Mouse (Mus musculus) liver, embryonic 14.5 days (tissue): ENCODE results near the gene Lrrc8b. TPM values are rescaled to one million over a fixed set of nuclear protein-coding genes. Genes with fewer than 3 reads are reported as not detected.

Experiments
- ATAC-seq: fragments of 200-750 bp; cut with Nextera tagmentation; 2 replicates; pipeline ENCODE4 v1.8.0; 2017; ENCODE audit warnings: moderate number of reproducible peaks, mild to moderate bottlenecking, moderate library complexity; ENCODE audit not compliant: insufficient read depth
- DNase-seq, 3 experiments: peaks; one replicate each; pipeline ENCODE4 v3.0.0-alpha.2; 2012 to 2013; ENCODE audit warnings: low read depth in 3 of 3, low spot score in 3 of 3
- H3K27ac ChIP-seq: fragments of 300-500 bp; sonication (generic); 2 replicates; pipeline ENCODE4 v1.5.1; 2014; ENCODE audit warnings: moderate library complexity, mild to moderate bottlenecking, control low read depth, inconsistent platforms
- H3K27me3 ChIP-seq: fragments of 300-500 bp; sonication (generic); 2 replicates; pipeline ENCODE4 v1.6.1; 2014; ENCODE audit warnings: mild to moderate bottlenecking, low read length, moderate library complexity; ENCODE audit not compliant: control insufficient read depth, insufficient read depth
- H3K36me3 ChIP-seq: fragments of 300-500 bp; sonication (generic); replicated peaks from 2 replicates; pipeline ENCODE4 v1.6.1; 2014; ENCODE audit warnings: low read depth; ENCODE audit not compliant: control insufficient read depth, insufficient read depth
- H3K4me1 ChIP-seq, 2 experiments: fragments of 200-500 bp in 1 of 2; fragments of 300-500 bp in 1 of 2; sonication (generic) in 1 of 2; replicated peaks; 2 replicates each; pipeline ENCODE4 v1.6.1; 2012 to 2014; ENCODE audit warnings: antibody characterized with exemption in 1 of 2, inconsistent platforms in 1 of 2, low read length in 1 of 2; ENCODE audit not compliant: control insufficient read depth in 2 of 2, insufficient read depth in 2 of 2
- H3K4me2 ChIP-seq: fragments of 300-500 bp; sonication (generic); 2 replicates; pipeline ENCODE4 v1.6.1; 2014; ENCODE audit warnings: low read depth, mild to moderate bottlenecking, control low read depth, moderate library complexity
- H3K4me3 ChIP-seq, 2 experiments: fragments of 200-500 bp in 1 of 2; fragments of 300-500 bp in 1 of 2; sonication (generic) in 1 of 2; 2 replicates each; pipeline ENCODE4 v1.5.1; 2012 to 2014; ENCODE audit warnings: low read depth in 2 of 2, low read length in 2 of 2, mild to moderate bottlenecking in 2 of 2, control low read depth in 1 of 2, inconsistent platforms in 1 of 2, moderate library complexity in 1 of 2; ENCODE audit not compliant: insufficient read depth in 1 of 2
- H3K9ac ChIP-seq: fragments of 300-500 bp; sonication (generic); replicated peaks from 2 replicates; pipeline ENCODE4 v1.6.1; 2014; ENCODE audit warnings: mild to moderate bottlenecking, control low read depth, moderate library complexity
- H3K9me3 ChIP-seq: fragments of 300-500 bp; sonication (generic); 2 replicates; pipeline ENCODE4 v1.6.1; 2016; ENCODE audit warnings: low read length, mixed read lengths; ENCODE audit not compliant: control insufficient read depth
- CTCF ChIP-seq: IDR thresholded peaks from 2 replicates; pipeline ENCODE4 v1.5.1; 2016; ENCODE audit warnings: antibody characterized with exemption, low read depth, control low read depth
- EP300 ChIP-seq: IDR thresholded peaks from 2 replicates; pipeline ENCODE4 v1.6.1; 2016; ENCODE audit warnings: antibody characterized with exemption, low read depth
- WGBS: fragments of 180-500 bp; shearing (Covaris S2); extraction: QIAGEN DNeasy Blood & Tissue Kit; methylation state at CpG from one replicate; pipeline ENCODE4 v1.1.7; 2014; ENCODE audit not compliant: insufficient replicate concordance; 5-methylcytosine and 5-hydroxymethylcytosine counted together
- polyA plus RNA-seq, 2 experiments: library from polyadenylated mRNA; depleted of rRNA in 1 of 2; stranded (reverse) in 1 of 2; unstranded in 1 of 2; fragments of >200 nt; fragmentation: Nextera tagmentation in 1 of 2; extraction: Ambion mirVana in 1 of 2; gene quantifications; 2 replicates each; pipeline versions ENCODE4 v1.2.1 to v1.2.3; 2012 to 2014

The Lrrc8b gene
- polyA plus RNA-seq, 2 experiments, result 3.5 to 3.8 TPM

- Histone ChIP-seq H3K4me2 (peak overlapping the region; percentile 100), H3K9ac (peak overlapping the region; percentile 97), H3K9me3 (no peaks in the 10 kb centered on the region), H3K36me3 (0 out of 2 replicates have a peak, but pooled peaks cover 4% of the 10 kb centered on the region), H3K27ac (peak overlapping the region; percentile 58), H3K4me3 (peak overlapping the region; percentile 81 to 95), H3K4me1 (peaks cover 41 to 44% of the 10 kb centered on the region in 2 experiments), H3K27me3 (no peaks in the 10 kb centered on the region)
- no peak for DNase-seq
- TF ChIP-seq EP300 (no peak), CTCF (no peak)
- WGBS, result 31% methylated on average over 9 of the region's 9 CpGs
- no peak for ATAC-seq
Observed at GRCm38 (mm10) chr5:105520442-105520965, 104.9 kb downstream of the Lrrc8b start.

DNA sequence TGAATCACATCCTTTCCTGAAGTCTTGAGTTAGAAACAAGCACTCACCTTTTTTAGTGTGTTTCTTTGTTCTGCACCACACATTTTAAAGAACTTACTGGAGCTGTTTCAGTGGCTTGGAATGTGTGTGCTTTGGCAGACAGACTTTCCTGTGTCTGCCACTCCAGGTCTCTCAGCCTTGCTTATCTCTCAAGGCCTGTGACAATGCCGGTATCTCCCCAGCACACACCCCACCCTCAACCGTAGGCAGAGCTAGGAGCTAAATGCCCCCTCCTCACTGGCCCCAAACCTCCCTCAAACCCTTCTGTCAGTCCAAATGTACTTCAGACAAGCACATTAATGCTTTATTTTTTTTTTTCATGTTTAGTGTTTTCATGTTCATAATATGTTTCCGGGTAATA lies 107.9 kb downstream of the Lrrc8b start:
- Histone ChIP-seq H3K4me2 (peak overlapping the region; percentile 72), H3K9ac (peak overlapping the region; percentile 53), H3K36me3 (peaks cover 9% of the 10 kb centered on the region; the same call in 1 of the 2 replicates), H3K27ac (peak overlapping the region; percentile 77), H3K4me1 (peaks cover 64 to 67% of the 10 kb centered on the region in 2 experiments), H3K9me3 (no peaks in the 10 kb centered on the region), H3K4me3 (peak overlapping the region; percentile 22 to 40; a peak in 3 of 4 replicates), H3K27me3 (no peaks in the 10 kb centered on the region)
- WGBS, result 8% methylated on average over 3 of the region's 3 CpGs
- TF ChIP-seq CTCF (no peak), EP300 (peak; percentile 92)
- DNase-seq, result peak; percentile 57 to 69 (median 67)
- peak; percentile 52 for ATAC-seq

DNA sequence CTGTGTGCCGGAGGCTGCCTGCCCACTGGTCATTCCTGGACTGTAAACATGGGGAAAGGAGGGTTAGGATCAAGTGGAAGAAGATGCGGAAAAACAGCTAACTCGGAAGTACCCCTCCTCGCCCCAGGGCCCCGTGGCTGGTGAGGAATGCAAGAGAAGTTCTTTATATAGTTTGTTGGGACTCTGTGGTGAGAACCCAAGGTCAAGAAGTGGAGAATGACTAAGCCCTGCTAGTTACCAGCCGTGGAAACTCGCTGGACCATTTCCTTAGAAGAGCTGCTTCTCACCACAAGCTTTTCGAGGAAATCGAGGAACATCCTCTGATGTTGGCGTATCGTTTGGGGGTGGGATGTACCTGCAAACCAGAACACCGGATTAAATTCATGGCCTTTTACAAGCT lies 109.4 kb downstream of the Lrrc8b start:
- Histone ChIP-seq H3K4me3 (no peak overlapping the region), H3K36me3 (peaks cover 9% of the 10 kb centered on the region; the same call in 1 of the 2 replicates), H3K9me3 (no peaks in the 10 kb centered on the region), H3K27ac (peak overlapping the region; percentile 77; the same call in 1 of the 2 replicates), H3K27me3 (no peaks in the 10 kb centered on the region), H3K4me1 (peaks cover 66 to 67% of the 10 kb centered on the region in 2 experiments), H3K4me2 (peak overlapping the region; percentile 72), H3K9ac (no peak overlapping the region)
- ATAC-seq (no peak), DNase-seq (no peak)
- no peak for TF ChIP-seq EP300
- TF ChIP-seq CTCF, result no peak
- 58% methylated on average over 12 of the region's 12 CpGs for WGBS

DNA sequence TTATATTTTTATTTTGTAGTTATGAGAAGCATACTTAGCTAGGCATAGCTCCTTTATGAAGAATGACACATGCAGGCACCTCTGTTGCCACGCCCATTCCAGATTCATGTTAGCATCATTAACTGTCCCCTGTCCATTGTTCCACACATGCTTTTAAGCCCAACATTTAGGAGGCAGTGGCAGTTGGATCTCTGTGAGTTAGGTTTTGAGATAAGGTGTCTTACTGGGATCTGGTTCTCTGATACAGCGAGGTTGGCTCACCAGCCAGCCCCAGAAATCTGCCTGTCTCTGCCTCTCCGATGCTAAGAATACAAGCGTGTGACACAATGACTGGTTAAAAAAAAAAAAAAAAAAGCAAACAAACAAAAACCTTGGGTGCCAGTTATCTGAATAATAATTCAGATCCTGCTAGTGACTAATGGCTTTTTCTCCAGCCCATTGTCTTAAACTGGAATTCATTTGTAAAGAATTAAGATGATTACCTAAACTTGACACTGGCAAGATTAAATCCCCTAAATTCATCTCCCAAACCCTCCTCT lies 110.6 kb downstream of the Lrrc8b start:
- TF ChIP-seq EP300 (peak; percentile 84), CTCF (no peak)
- Histone ChIP-seq H3K9me3 (no peaks in the 10 kb centered on the region), H3K36me3 (peaks cover 9% of the 10 kb centered on the region; the same call in 1 of the 2 replicates), H3K4me1 (peaks cover 62 to 63% of the 10 kb centered on the region in 2 experiments), H3K4me3 (no peak overlapping the region), H3K9ac (no peak overlapping the region), H3K27me3 (no peaks in the 10 kb centered on the region), H3K4me2 (peak overlapping the region; percentile 8; the same call in 1 of the 2 replicates), H3K27ac (no peak overlapping the region)
- ATAC-seq (peak; percentile 24; the same call in 1 of the 2 replicates), DNase-seq (peak in 1 of 3 experiments; percentile 39)
- 8% methylated on average over 4 of the region's 4 CpGs for WGBS

DNA sequence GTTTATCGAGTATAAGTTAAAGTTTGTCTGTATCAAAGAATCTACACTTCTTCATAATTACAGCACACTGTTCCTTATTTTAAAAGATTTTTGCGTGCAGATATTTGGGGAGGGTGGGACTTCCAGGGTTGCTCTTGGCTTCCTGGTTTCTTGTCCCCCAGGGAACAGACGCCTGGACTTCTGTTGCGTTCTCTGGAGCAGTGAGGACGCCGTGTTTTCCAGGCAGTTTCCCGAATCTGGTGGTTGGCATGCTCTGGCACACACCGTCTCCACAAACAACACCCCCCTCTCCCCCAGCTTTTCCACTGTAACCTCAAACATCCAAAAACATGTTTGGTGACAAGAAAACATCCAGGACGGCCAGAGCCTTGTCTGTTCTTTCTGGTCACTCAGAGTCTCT lies 111.2 kb downstream of the Lrrc8b start:
- H3K4me2 ChIP-seq, result peak overlapping the region; percentile 57
- peak overlapping the region; percentile 49 for H3K27ac ChIP-seq
- no peaks in the 10 kb centered on the region for H3K27me3 ChIP-seq
- H3K9me3 ChIP-seq, result no peaks in the 10 kb centered on the region
- DNase-seq (no peak), ATAC-seq (no peak)
- H3K36me3 ChIP-seq, result peaks cover 9% of the 10 kb centered on the region; the same call in 1 of the 2 replicates
- H3K9ac ChIP-seq, result no peak overlapping the region; the same call in 1 of the 2 replicates
- H3K4me1 ChIP-seq, result peaks cover 58 to 63% of the 10 kb centered on the region in 2 experiments
- TF ChIP-seq CTCF (no peak), EP300 (no peak)
- H3K4me3 ChIP-seq, result no peak overlapping the region
- 78% methylated on average over 9 of the region's 9 CpGs for WGBS
